Mouse (Mus musculus) right cerebral cortex, postnatal 4 days (tissue): ENCODE measurements around the gene Tsnax.

Source experiments
- DNase-seq: peaks from one replicate; pipeline ENCODE4 v3.0.0-alpha.2; 2022

The Tsnax gene

DNA sequence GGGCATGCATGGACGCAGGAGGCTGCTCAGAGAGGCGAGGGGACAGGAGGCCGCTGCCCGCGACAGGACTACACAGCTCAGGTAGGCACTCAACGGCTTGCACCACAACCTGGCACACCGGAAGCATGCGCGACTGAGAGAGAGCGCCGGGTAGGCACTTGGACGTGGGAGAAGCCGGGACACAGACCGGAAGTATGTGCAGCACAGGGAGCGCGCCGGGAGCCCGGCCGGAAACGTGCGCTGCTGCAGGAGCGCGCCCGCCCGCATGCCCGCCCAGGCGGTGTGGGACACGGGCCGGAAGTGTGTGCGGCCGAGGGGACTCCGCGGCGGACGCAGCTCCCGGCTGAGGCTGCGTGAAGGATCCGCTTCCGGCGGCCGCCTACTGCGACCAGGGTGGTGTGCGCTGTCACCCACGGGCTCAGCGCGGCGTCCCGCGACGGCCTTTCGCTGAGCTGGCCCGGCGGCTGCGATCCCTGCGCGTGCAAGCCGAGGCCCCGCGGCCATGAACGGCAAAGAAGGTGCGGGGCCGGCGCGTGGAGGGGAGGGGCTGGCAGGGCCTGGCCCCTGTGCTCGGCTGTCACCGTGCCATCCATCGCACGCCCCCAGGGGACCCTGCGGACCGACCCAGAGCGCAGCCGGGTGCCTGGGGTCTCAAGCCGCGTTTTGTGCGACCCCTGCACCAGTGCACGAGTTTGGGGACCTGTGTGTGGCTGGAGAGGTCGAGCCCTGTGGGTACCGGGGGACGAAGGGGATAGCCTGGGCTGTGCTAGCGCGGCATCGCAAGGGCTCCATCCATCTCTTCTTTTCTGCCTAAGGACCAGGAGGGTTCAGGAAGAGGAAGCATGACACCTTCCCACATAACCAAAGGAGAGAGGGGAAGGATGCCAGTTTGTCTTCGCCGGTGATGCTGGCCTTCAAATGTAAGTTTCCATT, at the start of gene Tsnax:
Tsnax (plus strand) TSS at position 303 of the 933 bp plus-strand sequence.
- DNase-seq = peak; percentile 91

DNA sequence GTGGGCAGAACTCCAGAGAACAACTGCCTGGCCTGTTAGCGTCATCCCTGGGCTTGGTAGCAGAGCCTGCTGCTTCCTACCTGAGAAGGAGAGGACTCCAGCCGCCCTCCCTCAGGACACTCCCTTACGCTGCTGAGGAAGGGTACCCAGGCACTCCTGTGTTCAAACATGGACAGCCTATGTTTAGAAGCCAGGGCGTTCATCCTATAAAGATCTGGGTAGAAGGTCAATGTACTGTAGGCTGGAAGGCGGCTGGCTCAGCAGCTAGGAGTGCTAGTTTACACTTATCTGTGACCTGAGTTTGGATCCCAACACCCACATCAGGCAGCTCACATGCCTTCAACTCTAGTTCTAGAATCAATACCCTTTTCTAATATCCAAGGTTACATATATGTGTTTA, 49.6 kb upstream of the Tsnax start:
- DNase-seq = no peak

DNA sequence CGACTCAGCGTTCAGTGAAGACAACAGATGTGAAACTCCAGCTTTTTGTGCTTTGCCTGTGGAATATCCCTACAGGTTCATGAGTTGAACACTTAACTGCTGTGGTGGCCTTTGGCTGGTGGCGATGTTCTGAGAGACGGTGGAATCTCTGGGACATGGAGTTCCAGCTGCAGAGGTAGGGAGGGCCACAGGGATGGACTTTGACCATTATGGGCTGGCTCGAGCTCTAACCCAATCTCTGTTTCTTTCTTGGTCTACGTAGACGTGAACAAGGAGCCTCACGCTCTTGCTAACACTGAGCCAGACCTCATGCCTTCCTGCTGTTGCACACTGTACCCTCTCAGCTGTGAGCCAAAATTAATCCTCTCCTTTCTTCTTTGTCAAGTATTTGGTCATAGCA, 47.8 kb upstream of the Tsnax start:
- DNase-seq = no peak

- DNase-seq = no peak
These were observed 42.4 kb upstream of the Tsnax start for GRCm38 (mm10) chr8:124970312-124970933.

DNA sequence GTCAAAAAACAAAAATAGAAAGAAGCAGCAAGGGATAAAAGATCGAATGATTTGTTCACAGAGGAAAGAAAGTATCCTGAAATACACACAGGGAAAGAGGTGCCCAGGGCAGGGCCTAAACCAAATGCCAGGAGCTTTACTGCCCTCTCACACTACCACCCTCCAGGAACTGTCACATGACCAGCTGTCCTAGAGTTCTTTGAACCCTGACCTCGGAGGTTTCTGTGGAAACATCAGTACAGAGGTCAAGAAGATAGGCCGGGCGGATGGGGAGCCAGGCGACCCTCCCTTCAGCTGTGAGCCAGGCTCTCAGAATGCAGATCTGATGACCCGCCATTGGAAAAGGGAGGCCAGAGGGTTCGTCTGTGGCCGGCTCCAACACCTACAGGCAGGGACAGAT, 39.6 kb upstream of the Tsnax start:
- no peak for DNase-seq

DNA sequence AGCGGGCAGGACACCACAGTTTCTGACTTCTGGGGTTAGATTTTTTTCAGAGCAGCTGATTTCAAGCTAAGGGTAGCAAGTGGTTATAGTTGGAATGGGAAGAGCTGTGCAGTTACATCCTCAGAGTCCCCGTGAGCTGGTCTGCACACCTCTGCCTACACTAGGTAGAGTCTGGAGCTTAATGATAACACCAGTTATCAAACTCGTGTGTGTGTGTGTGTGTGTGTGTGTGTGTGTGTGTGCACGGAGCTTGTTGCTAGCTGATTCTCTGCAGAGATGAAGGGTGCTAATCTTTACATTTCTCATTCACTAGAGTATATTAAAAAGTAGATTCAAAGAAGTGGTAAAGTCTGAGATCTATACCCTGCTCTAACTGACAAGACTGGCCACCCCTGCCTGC, 38.5 kb upstream of the Tsnax start:
- no peak for DNase-seq

DNA sequence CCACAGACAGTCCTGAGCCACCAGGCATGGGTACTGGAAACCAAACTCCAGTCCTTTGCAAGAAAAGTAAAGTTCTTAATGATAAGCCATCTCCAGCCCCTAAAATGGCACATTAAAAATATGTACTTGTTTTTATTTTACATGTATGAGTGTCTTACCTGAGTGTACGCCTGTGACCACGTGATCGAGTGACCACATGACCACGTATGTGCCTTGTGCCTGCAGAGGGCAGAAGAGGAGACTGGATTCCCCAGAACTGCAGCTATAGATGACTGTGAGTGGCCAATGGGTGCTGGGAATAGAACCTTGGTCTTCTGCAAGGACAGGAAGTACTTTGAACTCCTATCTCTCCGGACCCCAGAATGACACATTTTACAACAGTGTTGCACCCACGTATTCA, 36.6 kb upstream of the Tsnax start:
- DNase-seq = no peak

DNA sequence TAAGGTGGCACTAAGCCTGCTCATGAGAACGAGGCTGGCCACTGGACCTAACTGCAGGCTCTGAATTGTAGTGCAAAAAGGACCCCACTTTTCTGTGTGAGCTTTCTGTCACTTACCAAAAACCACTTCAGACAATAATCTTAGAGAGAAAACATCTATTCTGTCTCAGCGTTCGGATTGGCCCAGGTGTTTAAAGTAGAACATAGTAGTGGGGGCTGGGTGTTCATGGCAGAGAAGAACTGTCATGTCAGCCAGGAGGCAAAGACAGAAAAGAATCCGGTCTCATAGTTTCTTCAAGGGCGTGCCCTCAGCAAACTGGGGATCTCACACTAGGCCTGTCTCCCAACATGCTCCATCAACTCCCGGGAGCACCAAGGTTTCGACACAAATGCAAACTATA, 34.8 kb upstream of the Tsnax start:
- no peak for DNase-seq

- DNase-seq = no peak
These were observed 32.8 kb upstream of the Tsnax start for GRCm38 (mm10) chr8:124980036-124980435.

DNA sequence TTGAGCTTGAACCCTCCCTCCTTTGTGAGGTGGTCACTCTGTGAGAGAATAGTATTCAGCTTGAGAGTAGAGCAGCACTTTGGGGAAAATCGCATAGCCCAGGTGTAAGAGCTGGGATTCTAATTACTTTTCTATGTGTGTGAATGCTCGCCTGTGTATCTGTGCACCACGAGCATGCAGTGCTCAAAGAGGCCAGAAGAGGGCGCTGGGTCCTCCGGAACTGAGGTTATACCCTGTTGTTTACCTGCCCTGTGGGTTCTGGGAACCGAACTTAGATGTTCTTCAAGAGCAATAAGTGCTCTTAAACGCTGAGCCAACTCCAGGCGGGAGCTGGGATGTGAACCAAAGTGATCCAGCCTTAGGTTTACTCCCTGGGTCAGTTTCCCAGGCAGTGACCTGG, 32.0 kb upstream of the Tsnax start:
- DNase-seq = no peak

DNA sequence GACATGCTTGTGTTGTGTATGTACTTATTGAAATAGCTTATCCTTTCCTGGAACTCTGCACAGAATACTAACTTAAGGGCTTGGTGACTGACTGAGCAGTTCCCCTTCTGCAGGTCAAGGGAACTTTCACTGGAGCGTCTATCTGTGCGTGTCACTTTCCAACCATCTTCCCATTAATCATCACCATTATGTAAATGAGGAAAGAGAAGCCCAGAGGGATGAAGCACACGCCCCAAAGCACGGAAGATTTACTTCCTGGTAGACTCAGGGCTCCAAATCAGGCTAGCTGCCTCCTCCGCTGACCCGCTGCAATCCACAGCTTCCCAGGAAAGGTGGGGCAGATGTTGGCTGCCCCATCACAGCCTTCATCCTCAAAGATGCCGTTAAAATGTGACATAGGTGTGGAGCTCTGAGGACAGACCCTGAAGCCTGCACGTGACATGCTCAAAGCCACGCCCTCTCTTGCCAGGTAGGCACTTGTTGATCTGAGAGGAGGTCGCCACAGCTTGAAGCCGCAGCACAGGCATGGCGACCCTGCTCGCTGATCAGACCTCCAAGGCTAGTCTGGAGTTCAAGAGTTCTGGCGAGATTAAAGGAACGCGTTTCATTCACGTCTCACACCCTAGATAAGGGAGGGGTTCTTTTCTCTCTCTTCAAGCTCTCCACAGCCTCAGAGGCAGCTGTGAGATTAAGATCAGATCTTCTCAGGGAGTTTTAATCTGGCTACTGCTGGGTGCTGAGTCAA, 21.7 kb upstream of the Tsnax start:
- DNase-seq = no peak

DNA sequence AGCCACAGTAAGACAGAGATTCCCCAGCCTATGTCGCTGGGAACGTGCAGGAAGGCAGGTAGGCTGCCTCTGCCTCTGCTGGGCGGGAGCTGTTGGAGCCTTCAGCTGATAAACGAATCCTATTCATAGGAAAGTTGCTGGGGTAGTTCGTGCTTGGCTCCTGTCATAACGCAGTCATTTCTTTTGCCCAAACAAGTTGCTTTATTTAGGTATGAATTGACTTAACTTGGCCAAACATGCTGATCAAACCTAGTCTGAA, 21.2 kb upstream of the Tsnax start:
- no peak for DNase-seq

- DNase-seq = no peak
These were observed 17.0 kb upstream of the Tsnax start for GRCm38 (mm10) chr8:124995776-124996175.

GRCm38 (mm10) chr8:125024085-125024484, 11.3 kb downstream of the Tsnax start:
- no peak for DNase-seq

- DNase-seq = no peak
These were observed 14.4 kb downstream of the Tsnax start for GRCm38 (mm10) chr8:125027211-125027610.

DNA sequence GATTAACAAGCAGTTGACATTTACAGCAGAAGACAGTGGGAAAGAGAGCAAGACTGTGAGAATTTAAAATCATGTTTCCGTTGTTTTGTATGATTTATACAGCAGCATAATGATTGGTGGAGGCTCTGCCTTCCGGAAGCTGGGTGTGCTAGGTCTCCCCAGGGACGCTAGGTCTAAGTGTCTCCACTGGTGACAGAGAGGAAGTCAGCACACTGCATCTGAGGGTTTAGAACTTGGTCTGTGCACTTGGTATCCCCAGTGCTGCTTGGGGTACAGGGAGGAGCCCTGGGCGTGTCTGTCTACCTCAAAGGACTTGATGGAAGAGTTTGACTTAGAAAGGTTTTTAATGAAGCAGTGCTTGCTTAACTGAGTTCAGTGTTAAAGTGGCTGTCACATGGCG, 16.0 kb downstream of the Tsnax start:
- no peak for DNase-seq

DNA sequence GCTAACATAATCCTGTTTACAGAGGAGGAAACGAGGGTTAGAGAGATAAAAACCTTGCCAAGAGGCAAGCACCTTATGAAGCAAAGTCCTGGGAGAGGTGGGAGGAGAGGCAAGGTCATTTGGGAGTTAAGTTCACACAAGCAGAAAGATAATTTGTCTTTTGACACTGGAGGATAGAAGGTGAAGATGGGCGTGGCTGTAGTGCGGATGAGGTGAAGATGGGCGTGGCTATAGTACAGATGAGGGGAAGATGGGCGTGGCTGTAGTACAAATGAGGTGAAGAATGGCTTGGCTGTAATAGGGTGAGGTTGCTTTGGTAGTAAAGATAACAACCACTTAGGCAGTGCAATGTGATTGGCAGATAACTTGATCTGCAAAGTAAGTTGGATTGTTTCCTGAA, 18.5 kb downstream of the Tsnax start:
- DNase-seq = no peak

- DNase-seq = peak; percentile 83
These were observed 21.9 kb downstream of the Tsnax start for GRCm38 (mm10) chr8:125034669-125035068.

DNA sequence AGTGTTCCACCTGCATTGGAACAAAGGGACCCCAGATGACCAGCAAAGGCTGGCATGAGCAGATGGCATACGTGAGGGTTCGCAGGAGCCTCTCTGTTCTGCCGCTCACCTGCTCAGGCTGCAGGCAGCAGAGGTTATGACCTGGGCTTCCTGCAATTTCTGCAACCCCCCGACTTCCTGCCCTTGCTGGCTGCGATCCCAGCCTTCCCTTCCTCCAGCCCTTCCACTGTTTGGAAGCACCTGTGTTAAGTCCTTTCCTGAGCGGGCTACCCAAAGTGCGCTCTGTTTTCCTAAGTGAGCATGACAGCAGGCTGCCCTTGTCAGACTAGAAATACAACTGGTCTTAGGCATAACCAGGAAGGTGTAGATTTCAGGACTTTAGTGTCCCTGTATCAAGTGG, 24.3 kb downstream of the Tsnax start:
- DNase-seq = no peak

DNA sequence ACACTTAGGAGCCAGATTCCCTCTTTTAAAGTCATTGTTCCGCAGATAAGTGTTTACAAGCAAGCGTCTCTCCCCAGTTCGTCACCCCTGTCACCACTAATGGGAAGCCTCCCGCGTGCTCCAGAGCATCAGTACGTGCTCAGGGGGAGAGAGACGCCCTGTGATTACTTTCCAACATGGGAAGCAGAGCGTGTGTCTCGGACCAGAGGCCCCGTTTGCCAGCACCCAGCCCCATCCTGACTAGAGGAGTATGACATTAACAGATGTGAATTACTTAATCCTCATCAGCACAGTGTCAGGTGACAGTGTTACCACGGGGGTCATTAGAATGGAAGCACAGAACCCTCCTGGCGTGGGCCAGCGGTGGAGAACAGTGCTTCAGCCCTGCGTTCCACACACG, 25.9 kb downstream of the Tsnax start:
- no peak for DNase-seq

- no peak for DNase-seq
These were observed 28.0 kb downstream of the Tsnax start for GRCm38 (mm10) chr8:125040587-125041375.

- no peak for DNase-seq
These were observed 28.7 kb downstream of the Tsnax start for GRCm38 (mm10) chr8:125041496-125041895.

GRCm38 (mm10) chr8:125043394-125043793, 30.6 kb downstream of the Tsnax start:
- DNase-seq = no peak
